Mouse (Mus musculus): ENCODE data around the gene Lhfpl4. TPM values are rescaled to one million over a fixed set of nuclear protein-coding genes. Genes with fewer than 3 reads are reported as not detected.

Lhfpl4 gene
- polyA plus RNA-seq, 1 experiment from 2014 or later: 0.22 TPM

GRCm38 (mm10) chr6:113145249-113145648 is 49.9 kb downstream of the Lhfpl4 start:
- H3K27me3 ChIP-seq (ENCODE audit: control insufficient read depth, insufficient read depth, low read length): no peaks in the 10 kb centered on the region
- H3K4me3 ChIP-seq (ENCODE audit: control insufficient read depth in 1 of 2, insufficient read depth in 1 of 2, low read depth in 1 of 2, low read length in 2 of 2): no peak overlapping the region
- H3K4me1 ChIP-seq (ENCODE audit: control insufficient read depth in 2 of 2, insufficient read depth in 2 of 2, low read length in 2 of 2): no peaks in the 10 kb centered on the region
- no peak overlapping the region for H3K4me2 ChIP-seq (ENCODE audit: low read length)
- no peak overlapping the region for H3K9ac ChIP-seq (ENCODE audit: low read length)
- ATAC-seq (ENCODE audit: insufficient number of reproducible peaks, insufficient read depth, low FRiP score, low read depth): no peak
- peaks cover 96% of the 10 kb centered on the region for H3K36me3 ChIP-seq (ENCODE audit: control insufficient read depth, insufficient read depth, low read length)
- no peak overlapping the region for H3K27ac ChIP-seq (replicated peaks in 1 of 2; ENCODE audit: control insufficient read depth in 1 of 2, insufficient read depth in 1 of 2, low read depth in 2 of 2, low read length in 2 of 2)
- WGBS: 94% methylated on average over 4 of the region's 4 CpGs
- no peaks in the 10 kb centered on the region for H3K9me3 ChIP-seq (ENCODE audit: control insufficient read depth, low read length)

- Histone ChIP-seq H3K9ac (ENCODE audit: low read length) (no peak overlapping the region), H3K4me1 (ENCODE audit: control insufficient read depth in 2 of 2, insufficient read depth in 2 of 2, low read length in 2 of 2) (no peaks in the 10 kb centered on the region), H3K27me3 (ENCODE audit: control insufficient read depth, insufficient read depth, low read length) (no peaks in the 10 kb centered on the region), H3K4me3 (ENCODE audit: control insufficient read depth in 1 of 2, insufficient read depth in 1 of 2, low read depth in 1 of 2, low read length in 2 of 2) (no peak overlapping the region), H3K36me3 (ENCODE audit: control insufficient read depth, insufficient read depth, low read length) (peaks cover 95% of the 10 kb centered on the region), H3K4me2 (ENCODE audit: low read length) (no peak overlapping the region), H3K9me3 (ENCODE audit: control insufficient read depth, low read length) (no peaks in the 10 kb centered on the region), H3K27ac (replicated peaks in 1 of 2; ENCODE audit: control insufficient read depth in 1 of 2, insufficient read depth in 1 of 2, low read depth in 2 of 2, low read length in 2 of 2) (no peak overlapping the region)
- ATAC-seq (ENCODE audit: insufficient number of reproducible peaks, insufficient read depth, low FRiP score, low read depth): no peak
- 87% methylated on average over 1 of the region's 1 CpGs for WGBS
These were observed 50.4 kb downstream of the Lhfpl4 start for GRCm38 (mm10) chr6:113144764-113145163.

GRCm38 (mm10) chr6:113141389-113142094 is 53.6 kb downstream of the Lhfpl4 start:
- peaks cover 93% of the 10 kb centered on the region for H3K36me3 ChIP-seq (ENCODE audit: control insufficient read depth, insufficient read depth, low read length)
- no peaks in the 10 kb centered on the region for H3K9me3 ChIP-seq (ENCODE audit: control insufficient read depth, low read length)
- no peak overlapping the region for H3K4me3 ChIP-seq (ENCODE audit: control insufficient read depth in 1 of 2, insufficient read depth in 1 of 2, low read depth in 1 of 2, low read length in 2 of 2)
- no peak overlapping the region for H3K4me2 ChIP-seq (ENCODE audit: low read length)
- no peaks in the 10 kb centered on the region for H3K4me1 ChIP-seq (ENCODE audit: control insufficient read depth in 2 of 2, insufficient read depth in 2 of 2, low read length in 2 of 2)
- no peak overlapping the region for H3K9ac ChIP-seq (ENCODE audit: low read length)
- no peak overlapping the region for H3K27ac ChIP-seq (replicated peaks in 1 of 2; ENCODE audit: control insufficient read depth in 1 of 2, insufficient read depth in 1 of 2, low read depth in 2 of 2, low read length in 2 of 2)
- WGBS: 65% methylated on average over 1 of the region's 1 CpGs
- H3K27me3 ChIP-seq (ENCODE audit: control insufficient read depth, insufficient read depth, low read length): no peaks in the 10 kb centered on the region
- ATAC-seq (ENCODE audit: insufficient number of reproducible peaks, insufficient read depth, low FRiP score, low read depth): no peak

GRCm38 (mm10) chr6:113133360-113133759 is 61.8 kb downstream of the Lhfpl4 start:
- WGBS: 54% methylated on average over 2 of the region's 2 CpGs
- H3K36me3 ChIP-seq (ENCODE audit: control insufficient read depth, insufficient read depth, low read length): peaks cover 84% of the 10 kb centered on the region
- no peak for ATAC-seq (ENCODE audit: insufficient number of reproducible peaks, insufficient read depth, low FRiP score, low read depth)

GRCm38 (mm10) chr6:113120806-113121205 is 74.4 kb downstream of the Lhfpl4 start:
- no peak for ATAC-seq (ENCODE audit: insufficient number of reproducible peaks, insufficient read depth, low FRiP score, low read depth)
- Histone ChIP-seq H3K9me3 (ENCODE audit: control insufficient read depth, low read length) (no peaks in the 10 kb centered on the region), H3K27ac (replicated peaks in 1 of 2; ENCODE audit: control insufficient read depth in 1 of 2, insufficient read depth in 1 of 2, low read depth in 2 of 2, low read length in 2 of 2) (no peak overlapping the region), H3K4me2 (ENCODE audit: low read length) (no peak overlapping the region), H3K4me1 (ENCODE audit: control insufficient read depth in 2 of 2, insufficient read depth in 2 of 2, low read length in 2 of 2) (peaks cover 0 to 7% of the 10 kb centered on the region in 2 experiments; a peak in 2 of 4 replicates), H3K27me3 (ENCODE audit: control insufficient read depth, insufficient read depth, low read length) (no peaks in the 10 kb centered on the region), H3K4me3 (ENCODE audit: control insufficient read depth in 1 of 2, insufficient read depth in 1 of 2, low read depth in 1 of 2, low read length in 2 of 2) (no peak overlapping the region), H3K36me3 (ENCODE audit: control insufficient read depth, insufficient read depth, low read length) (peaks cover 94% of the 10 kb centered on the region), H3K9ac (ENCODE audit: low read length) (no peak overlapping the region)
- WGBS: 92% methylated on average over 10 of the region's 10 CpGs

More at GRCm38 (mm10) chr6:113133360-113133759, 61.8 kb downstream of the Lhfpl4 start:
- no peaks in the 10 kb centered on the region for H3K27me3 ChIP-seq (ENCODE audit: control insufficient read depth, insufficient read depth, low read length)
- H3K4me2 ChIP-seq (ENCODE audit: low read length): no peak overlapping the region
- H3K4me3 ChIP-seq (ENCODE audit: control insufficient read depth in 1 of 2, insufficient read depth in 1 of 2, low read depth in 1 of 2, low read length in 2 of 2): no peak overlapping the region
- H3K4me1 ChIP-seq (ENCODE audit: control insufficient read depth in 2 of 2, insufficient read depth in 2 of 2, low read length in 2 of 2): no peaks in the 10 kb centered on the region
- H3K9ac ChIP-seq (ENCODE audit: low read length): no peak overlapping the region
- H3K27ac ChIP-seq (replicated peaks in 1 of 2; ENCODE audit: control insufficient read depth in 1 of 2, insufficient read depth in 1 of 2, low read depth in 2 of 2, low read length in 2 of 2): no peak overlapping the region
- no peaks in the 10 kb centered on the region for H3K9me3 ChIP-seq (ENCODE audit: control insufficient read depth, low read length)

Other genes with a start within 250 kb of the Lhfpl4 start
- gene Srgap3, start 248.1 kb downstream of the Lhfpl4 start, polyA plus RNA-seq (2014; fragmentation: Nextera tagmentation; extraction: Ambion mirVana): 0.81 and 1.1 TPM in 2 replicates
- 30.9 and 31.1 TPM in 2 replicates for gene Thumpd3, start 149.2 kb downstream of the Lhfpl4 start, polyA plus RNA-seq (2014; fragmentation: Nextera tagmentation; extraction: Ambion mirVana)
- 57.0 and 59.1 TPM in 2 replicates for gene Setd5, start 118.0 kb downstream of the Lhfpl4 start, polyA plus RNA-seq (2014; fragmentation: Nextera tagmentation; extraction: Ambion mirVana)
- gene Mtmr14, start 42.5 kb upstream of the Lhfpl4 start, polyA plus RNA-seq (2014; fragmentation: Nextera tagmentation; extraction: Ambion mirVana): 25.3 and 26.7 TPM in 2 replicates
- gene Cpne9, start 86.9 kb upstream of the Lhfpl4 start, polyA plus RNA-seq (2014; fragmentation: Nextera tagmentation; extraction: Ambion mirVana): 0.07 TPM in 1 of 2 replicates, not detected in the other
- gene Brpf1, start 111.8 kb upstream of the Lhfpl4 start, polyA plus RNA-seq (2014; fragmentation: Nextera tagmentation; extraction: Ambion mirVana): 11.7 and 11.8 TPM in 2 replicates
- 10.1 and 10.3 TPM in 2 replicates for gene Ogg1, start 131.6 kb upstream of the Lhfpl4 start, polyA plus RNA-seq (2014; fragmentation: Nextera tagmentation; extraction: Ambion mirVana)
- 131 and 134 TPM in 2 replicates for gene Camk1, start 148.6 kb upstream of the Lhfpl4 start, polyA plus RNA-seq (2014; fragmentation: Nextera tagmentation; extraction: Ambion mirVana)
- 38.6 and 42.2 TPM in 2 replicates for gene Tada3, start 182.5 kb upstream of the Lhfpl4 start, polyA plus RNA-seq (2014; fragmentation: Nextera tagmentation; extraction: Ambion mirVana)
- 145 and 155 TPM in 2 replicates for gene Arpc4, start 182.7 kb upstream of the Lhfpl4 start, polyA plus RNA-seq (2014; fragmentation: Nextera tagmentation; extraction: Ambion mirVana)
- gene Ttll3, start 193.9 kb upstream of the Lhfpl4 start, polyA plus RNA-seq (2014; fragmentation: Nextera tagmentation; extraction: Ambion mirVana): 1.0 and 1.4 TPM in 2 replicates
- 11.1 and 12.8 TPM in 2 replicates for gene Rpusd3, start 224.0 kb upstream of the Lhfpl4 start, polyA plus RNA-seq (2014; fragmentation: Nextera tagmentation; extraction: Ambion mirVana)
- not detected in 2 replicates for gene Cidec, start 240.4 kb upstream of the Lhfpl4 start, polyA plus RNA-seq (2014; fragmentation: Nextera tagmentation; extraction: Ambion mirVana)
- gene Jagn1, start 247.2 kb upstream of the Lhfpl4 start, polyA plus RNA-seq (2014; fragmentation: Nextera tagmentation; extraction: Ambion mirVana): 54.2 and 57.5 TPM in 2 replicates